Mouse (Mus musculus): ENCODE measurements around the gene Mrgpra3.

Gene Mrgpra3

DNA sequence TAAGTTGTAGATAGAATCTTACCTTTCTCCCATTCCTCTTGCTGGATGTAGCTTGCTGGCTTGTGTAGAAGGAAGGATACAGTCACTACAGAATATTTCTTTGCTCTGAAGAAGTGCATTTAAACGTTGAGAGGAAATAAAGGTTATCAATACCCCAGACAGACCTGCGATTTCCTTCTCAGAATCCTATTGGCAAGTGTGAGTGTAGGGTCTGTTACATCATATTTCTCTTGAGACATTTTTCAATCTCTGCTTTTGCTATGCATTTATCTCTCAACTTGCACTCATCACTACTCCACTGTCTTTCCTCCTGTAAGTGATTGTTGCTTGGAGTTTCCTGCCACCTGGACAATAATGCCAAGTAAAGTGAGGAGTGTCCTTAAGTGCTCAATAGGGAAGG is at the start of gene Mrgpra3:
TSS of gene Mrgpra3 (minus strand) at position 101 of the 400 bp plus-strand sequence.
- no peak for DNase-seq (ENCODE audit: extremely low read depth, insufficient read length, low spot score)

Data from 3134 (cell line).